Mouse (Mus musculus) cortical plate, adult 2 months (tissue): ENCODE measurements around the gene Tubgcp3.

Experiments
- CTCF ChIP-seq: fragments of 200-500 bp; IDR thresholded peaks from 2 replicates; pipeline ENCODE4 v1.5.1; 2011; ENCODE audit warnings: mild to moderate bottlenecking, control low read depth, low read length; ENCODE audit not compliant: insufficient read depth; ENCODE audit errors: extremely low read depth
- POLR2A ChIP-seq: fragments of 200-500 bp; IDR thresholded peaks from 2 replicates; pipeline ENCODE4 v1.6.1; 2011; ENCODE audit warnings: mild to moderate bottlenecking, low read length, control low read depth; ENCODE audit not compliant: insufficient read depth; ENCODE audit errors: extremely low read depth

DNA sequence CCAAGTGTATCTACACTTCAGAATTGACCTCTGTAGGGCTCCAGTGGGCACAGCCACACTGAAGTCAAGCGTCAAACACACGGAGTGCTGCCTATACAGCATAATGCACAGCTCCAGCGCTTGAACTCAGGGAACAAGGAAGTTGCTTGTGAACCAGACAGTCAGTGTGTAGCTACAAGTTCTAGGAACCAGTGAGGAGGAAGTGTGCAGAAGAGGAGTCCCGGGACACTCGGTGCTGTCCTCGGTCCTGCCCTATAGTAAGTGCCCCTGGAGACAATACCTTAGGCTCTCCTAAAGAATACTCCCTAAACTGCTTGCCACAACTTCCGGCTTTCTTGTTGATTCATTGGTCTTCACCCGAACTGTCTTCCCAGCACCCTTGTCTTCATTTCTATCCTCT is 30.2 kb upstream of the Tubgcp3 start:
- TF ChIP-seq POLR2A, result no peak
- TF ChIP-seq CTCF, result no peak
